Mouse (Mus musculus) ES-E14 (cell line): ENCODE results near the gene Gm28053. TPM values are rescaled to one million over a fixed set of nuclear protein-coding genes. Genes with fewer than 3 reads are reported as not detected.
A peak's percentile ranks its signal among the peaks of the same experiment; 100 is the strongest.

ENCODE experiments used
- DNase-seq: peaks from one replicate; pipeline ENCODE4 v3.0.0-alpha.2; 2013; ENCODE audit warnings: low read depth, low spot score
- H3K27ac ChIP-seq: 2 replicates; pipeline ENCODE4 v1.5.1; 2012; ENCODE audit warnings: low read depth, mild to moderate bottlenecking, low read length, moderate library complexity, mixed read lengths; ENCODE audit not compliant: poor library complexity, insufficient read depth, severe bottlenecking
- H3K36me3 ChIP-seq: 2 replicates; pipeline ENCODE4 v1.6.1; 2012; ENCODE audit warnings: mild to moderate bottlenecking, low read length, moderate library complexity, mixed read lengths; ENCODE audit not compliant: control insufficient read depth, poor library complexity, insufficient read depth, severe bottlenecking
- H3K4me1 ChIP-seq, 2 experiments: fragments of 150-350 bp in 1 of 2; sonication (generic) in 1 of 2; 2 replicates each; pipeline ENCODE4 v1.6.1; 2012; ENCODE audit warnings: low read length in 2 of 2, mild to moderate bottlenecking in 1 of 2, mixed read lengths in 1 of 2; ENCODE audit not compliant: control insufficient read depth in 2 of 2, insufficient read depth in 2 of 2, poor library complexity in 1 of 2
- H3K4me3 ChIP-seq, 2 experiments: fragments of 150-350 bp in 1 of 2; sonication (generic) in 1 of 2; 2 replicates each; pipeline ENCODE4 v1.5.1; 2012; ENCODE audit warnings: low read length in 2 of 2, low read depth in 1 of 2, mild to moderate bottlenecking in 1 of 2, mixed read lengths in 1 of 2; ENCODE audit not compliant: insufficient read depth in 1 of 2, poor library complexity in 1 of 2, severe bottlenecking in 1 of 2
- H3K9ac ChIP-seq: 2 replicates; pipeline ENCODE4 v1.6.1; 2012; ENCODE audit warnings: low read depth, mild to moderate bottlenecking, low read length, mixed read lengths; ENCODE audit not compliant: poor library complexity, insufficient read depth, severe bottlenecking
- H3K9me3 ChIP-seq: fragments of 150-350 bp; sonication (generic); 2 replicates; pipeline ENCODE4 v1.6.1; 2012; ENCODE audit warnings: low read depth, mild to moderate bottlenecking, low read length; ENCODE audit not compliant: control insufficient read depth, insufficient read depth
- CHD2 ChIP-seq: IDR thresholded peaks from 2 replicates; pipeline ENCODE4 v1.6.1; 2014; ENCODE audit warnings: mild to moderate bottlenecking, low read depth, low read length, inconsistent platforms
- HCFC1 ChIP-seq: IDR thresholded peaks from 2 replicates; pipeline ENCODE4 v1.6.1; 2012; ENCODE audit warnings: low read length, inconsistent platforms, borderline replicate concordance; ENCODE audit not compliant: insufficient read depth
- MAFK ChIP-seq: IDR thresholded peaks from 2 replicates; pipeline ENCODE4 v1.6.1; 2014; ENCODE audit warnings: mild to moderate bottlenecking, low read depth, low read length, inconsistent platforms; ENCODE audit not compliant: insufficient read depth
- ZC3H11A ChIP-seq: IDR thresholded peaks from 2 replicates; pipeline ENCODE4 v1.6.1; 2012; ENCODE audit warnings: low read depth, mild to moderate bottlenecking, inconsistent platforms, low read length, borderline replicate concordance
- ZNF384 ChIP-seq: IDR thresholded peaks from 2 replicates; pipeline ENCODE4 v1.6.1; 2012; ENCODE audit warnings: low read depth, low read length, inconsistent platforms
- in situ Hi-C, 2 experiments: fragments of 600-800 bp; cut with MboI; formaldehyde crosslinking; loops; one replicate each; pipeline ENCODE4 v1.15.1; 2025; ENCODE audit warnings: low sequenced_read_pairs in 2 of 2, inconsistent platforms in 1 of 2; ENCODE audit not compliant: unreplicated experiment in 2 of 2
- total RNA-seq: library from RNA; depleted of rRNA; stranded (reverse); fragments of 300-350 nt; gene quantifications from 2 replicates; pipeline ENCODE4 v1.2.3, GENCODE M21; 2012

Gm28053 gene
- total RNA-seq, 1 experiment: not detected

GRCm38 (mm10) chr6:48768933-48769332, 50.5 kb downstream of the Gm28053 start:
- H3K9me3 ChIP-seq: no peaks in the 10 kb centered on the region
- no peak for DNase-seq
- no peak overlapping the region for H3K27ac ChIP-seq
- no peak overlapping the region for H3K9ac ChIP-seq
- H3K4me3 ChIP-seq: no peak overlapping the region
- in situ Hi-C loops: no loop called here
- no peaks in the 10 kb centered on the region for H3K36me3 ChIP-seq
- no peaks in the 10 kb centered on the region for H3K4me1 ChIP-seq
- TF ChIP-seq ZNF384 (no peak), MAFK (no peak), ZC3H11A (no peak), CHD2 (no peak), HCFC1 (no peak)

DNA sequence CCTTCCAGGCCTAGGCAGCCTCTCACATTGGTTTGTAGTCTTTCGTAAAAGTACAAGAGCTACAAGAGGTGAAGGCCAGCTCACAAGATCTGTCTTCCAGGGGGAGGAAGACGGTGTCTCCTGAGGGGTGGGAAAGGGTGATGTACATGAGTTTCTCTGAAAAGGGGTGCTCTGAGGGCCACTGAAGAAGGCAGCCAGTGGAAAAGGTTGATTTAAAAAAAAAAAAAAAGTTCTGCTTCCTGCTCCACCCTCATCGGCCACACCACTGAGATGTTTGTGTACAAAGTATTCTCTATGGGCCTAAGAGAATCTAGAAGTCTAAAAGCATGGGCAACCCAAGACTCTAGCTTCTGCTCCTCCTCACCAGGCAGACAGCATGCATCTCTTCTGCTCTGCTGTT, 52.3 kb downstream of the Gm28053 start, which contains the start of gene Gimap3:
TSS of gene Gimap3 (minus strand) at position 156 of the 400 bp plus-strand sequence.
- Histone ChIP-seq H3K36me3 (no peaks in the 10 kb centered on the region), H3K4me1 (no peaks in the 10 kb centered on the region), H3K9me3 (no peaks in the 10 kb centered on the region), H3K4me3 (no peak within 1 kb of the TSS), H3K27ac (no peak within 1 kb of the TSS), H3K9ac (no peak within 1 kb of the TSS)
- in situ Hi-C loops: no loop called here
- TF ChIP-seq CHD2 (no peak), ZC3H11A (no peak), HCFC1 (no peak), MAFK (no peak), ZNF384 (no peak)
- DNase-seq: no peak

DNA sequence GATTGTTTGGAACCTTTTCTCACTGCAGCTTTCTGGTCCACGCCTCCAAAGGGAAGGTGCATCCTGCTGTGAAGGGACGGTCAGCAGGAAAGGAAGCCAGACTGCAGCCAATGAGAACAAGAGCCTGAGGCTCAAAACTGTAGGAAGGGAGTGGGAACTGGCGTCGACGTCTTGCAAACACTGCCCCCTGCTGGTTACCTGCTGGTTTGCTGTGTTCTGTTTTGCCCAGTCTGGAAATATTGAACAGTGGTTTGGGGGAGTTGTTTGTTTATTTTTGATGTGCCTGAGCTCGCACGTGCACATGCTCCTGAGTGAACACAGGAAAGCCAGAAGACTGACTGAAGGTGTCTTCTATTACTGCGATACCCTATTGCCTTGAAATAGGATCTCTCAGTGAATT, 53.6 kb downstream of the Gm28053 start:
- no peak overlapping the region for H3K27ac ChIP-seq
- peak; percentile 62 for DNase-seq
- H3K9me3 ChIP-seq: no peaks in the 10 kb centered on the region
- no peaks in the 10 kb centered on the region for H3K36me3 ChIP-seq
- no peaks in the 10 kb centered on the region for H3K4me1 ChIP-seq
- in situ Hi-C loops: no loop called here
- H3K9ac ChIP-seq: no peak overlapping the region
- TF ChIP-seq CHD2: no peak
- peak; percentile 59; the same call in 1 of the 2 replicates for TF ChIP-seq ZC3H11A
- H3K4me3 ChIP-seq: no peak overlapping the region

DNA sequence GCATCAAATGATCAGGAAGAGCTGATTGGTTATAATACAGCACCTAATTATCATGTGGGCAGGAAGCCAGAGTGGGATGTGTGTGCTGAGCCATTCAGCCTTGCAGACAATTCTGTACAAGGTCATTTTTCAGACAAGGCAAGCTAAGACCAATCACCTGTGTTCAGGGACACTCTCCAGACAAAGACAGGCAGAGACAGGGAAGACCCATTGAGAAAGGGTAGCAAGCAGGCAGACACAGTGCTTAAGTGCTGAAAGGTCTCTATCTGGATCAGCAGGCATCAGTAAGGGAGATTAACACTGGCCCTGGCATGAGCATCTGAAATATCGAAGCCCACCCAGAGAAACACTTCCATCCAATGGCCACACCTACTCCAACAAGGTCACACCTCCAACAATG, 66.0 kb downstream of the Gm28053 start:
- no peak overlapping the region for H3K9ac ChIP-seq
- TF ChIP-seq HCFC1: no peak
- TF ChIP-seq CHD2: no peak
- no peak for TF ChIP-seq MAFK
- no peak for TF ChIP-seq ZC3H11A
- no peak for TF ChIP-seq ZNF384
- DNase-seq: no peak
- no peaks in the 10 kb centered on the region for H3K4me1 ChIP-seq
- no peak overlapping the region for H3K27ac ChIP-seq
- H3K4me3 ChIP-seq: no peak overlapping the region
- in situ Hi-C loops: no loop called here
- H3K9me3 ChIP-seq: no peaks in the 10 kb centered on the region
- H3K36me3 ChIP-seq: no peaks in the 10 kb centered on the region

DNA sequence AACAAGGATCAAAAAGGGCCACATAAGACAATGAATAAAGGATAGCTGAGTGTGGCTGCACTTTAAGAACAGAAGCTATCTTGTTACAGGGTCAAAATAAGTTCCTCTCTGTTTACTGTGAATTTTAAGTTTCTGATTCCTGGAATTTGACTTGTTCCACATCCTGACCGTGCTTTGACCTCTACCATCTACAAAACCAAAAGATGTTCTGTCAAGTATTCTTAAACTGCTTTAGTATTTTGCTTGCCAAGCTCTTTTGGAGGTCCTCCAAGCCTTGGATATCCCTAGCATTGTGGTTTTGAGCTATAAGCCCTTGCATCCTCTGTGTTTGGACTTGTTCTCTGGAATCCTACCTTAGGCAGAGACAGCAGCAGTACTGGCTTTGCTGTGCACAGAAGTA, 66.8 kb downstream of the Gm28053 start:
- H3K9ac ChIP-seq: no peak overlapping the region
- no peaks in the 10 kb centered on the region for H3K36me3 ChIP-seq
- H3K27ac ChIP-seq: no peak overlapping the region
- in situ Hi-C loops: no loop called here
- no peaks in the 10 kb centered on the region for H3K9me3 ChIP-seq
- DNase-seq: no peak
- no peak overlapping the region for H3K4me3 ChIP-seq
- no peak for TF ChIP-seq ZNF384
- no peak for TF ChIP-seq ZC3H11A
- no peak for TF ChIP-seq HCFC1
- TF ChIP-seq CHD2: no peak
- TF ChIP-seq MAFK: no peak
- no peaks in the 10 kb centered on the region for H3K4me1 ChIP-seq
